Mouse (Mus musculus): ENCODE measurements around the gene Rabgap1l.

The Rabgap1l gene

DNA sequence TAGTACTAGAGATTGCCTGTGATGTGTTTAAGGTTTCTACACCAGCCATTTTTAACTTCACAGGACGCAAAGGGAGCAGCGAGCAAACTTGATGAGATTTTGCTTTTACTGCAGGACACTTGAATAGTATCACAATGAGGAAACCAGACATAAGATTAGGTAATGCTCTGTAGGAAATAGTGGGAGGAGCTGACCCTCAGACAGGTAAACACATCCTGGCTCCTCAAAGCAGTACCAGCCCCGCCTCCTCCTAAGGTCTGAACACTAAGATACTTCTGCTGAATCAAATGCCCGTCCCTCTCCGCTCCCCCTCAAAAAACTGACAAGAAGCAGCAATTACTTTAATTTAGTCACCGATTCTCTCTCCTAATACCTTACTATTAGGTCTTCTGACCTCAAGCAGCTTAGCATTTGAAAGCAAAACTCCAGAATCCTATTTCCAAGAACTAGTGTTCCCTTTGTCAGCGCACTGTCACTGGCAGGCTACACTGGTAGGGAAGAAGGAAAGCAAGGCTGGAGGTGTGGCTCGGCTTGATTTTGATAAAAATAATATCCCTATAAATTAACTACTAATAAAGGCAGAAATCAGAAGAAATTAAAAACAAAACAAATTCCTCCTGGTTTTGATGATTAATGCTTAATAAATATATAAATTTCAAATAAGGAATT lies 474.8 kb downstream of the Rabgap1l start:
- no peak for DNase-seq (ENCODE audit: low spot score in 2 of 2)

DNA sequence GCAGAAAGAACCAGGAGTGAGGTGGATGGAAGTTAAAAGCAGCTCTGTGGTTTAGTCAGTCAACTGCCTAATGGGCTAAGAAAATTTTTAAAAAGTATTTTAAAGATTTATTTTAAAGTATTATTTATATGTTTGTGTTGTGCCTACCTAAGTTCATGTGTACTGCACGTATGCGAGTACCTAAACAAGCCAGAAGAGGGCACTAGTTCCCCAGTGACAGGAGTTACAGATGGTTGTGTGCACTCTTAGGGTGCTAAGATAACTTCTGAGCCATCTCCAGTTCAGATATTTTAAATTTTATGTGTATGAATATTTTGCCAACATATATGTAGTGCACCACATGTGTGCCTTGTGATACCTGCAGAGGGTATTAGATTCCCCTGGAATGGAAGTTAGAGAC lies 476.8 kb downstream of the Rabgap1l start:
- no peak for DNase-seq (ENCODE audit: low spot score in 2 of 2)

DNA sequence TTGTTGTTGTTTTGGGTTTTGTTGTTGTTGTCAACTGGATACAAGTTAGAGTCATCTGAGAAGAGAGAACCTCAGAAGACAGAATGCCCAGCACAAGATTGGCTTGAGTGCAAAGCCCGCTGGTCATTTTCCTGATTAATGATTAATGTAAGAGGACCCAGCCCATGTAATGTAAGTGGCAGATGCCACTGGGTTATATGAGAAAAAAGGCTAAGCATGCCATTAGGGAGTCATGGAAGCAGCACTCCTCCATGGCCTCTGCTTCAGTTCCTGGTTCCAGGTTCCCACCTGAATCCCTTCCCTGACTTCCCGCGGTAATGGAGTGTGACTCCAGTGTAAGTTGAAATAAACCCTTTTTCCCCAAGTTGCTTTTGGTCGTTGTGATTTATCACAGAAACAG lies 480.4 kb downstream of the Rabgap1l start:
- DNase-seq (ENCODE audit: low spot score in 2 of 2): no peak

DNA sequence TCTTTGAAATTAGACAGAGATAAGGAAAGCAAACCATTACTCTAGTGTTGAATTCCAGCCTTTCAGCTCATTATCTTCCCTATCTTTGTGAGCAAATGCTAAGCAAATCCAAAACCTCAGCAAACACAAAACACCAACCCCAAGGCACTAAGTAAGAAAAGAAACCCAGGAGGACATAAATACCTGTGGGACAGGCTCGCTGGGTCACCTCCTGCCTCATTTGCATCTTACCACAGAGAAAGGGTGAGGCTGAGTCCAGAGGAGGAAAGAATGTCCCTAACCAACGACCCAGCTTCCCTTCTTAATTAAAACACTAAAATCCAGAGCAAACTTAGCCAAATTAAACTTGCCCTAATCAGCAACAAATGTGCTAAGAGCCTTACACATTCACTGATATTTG lies 481.1 kb downstream of the Rabgap1l start:
- DNase-seq (ENCODE audit: low spot score in 2 of 2): no peak

DNA sequence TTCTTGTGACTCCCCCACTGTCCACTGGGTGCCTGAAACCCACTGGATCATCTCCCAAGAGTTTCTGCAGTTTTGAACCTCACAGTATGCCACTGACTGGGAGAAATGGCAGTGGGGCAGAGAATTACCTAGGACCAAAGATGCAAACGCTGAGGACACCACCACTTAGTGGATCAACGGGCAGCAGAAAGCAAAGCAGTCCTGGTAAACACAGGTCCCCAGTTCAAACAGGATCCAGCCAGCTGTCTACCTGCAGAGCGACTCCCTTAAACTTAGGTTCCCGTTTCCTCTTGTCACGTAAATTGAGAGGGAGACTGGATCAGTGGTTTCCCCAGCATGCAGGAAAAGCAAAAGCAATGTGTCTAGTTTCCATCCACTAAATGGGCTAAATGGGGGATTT lies 483.1 kb downstream of the Rabgap1l start:
- no peak for DNase-seq (ENCODE audit: low spot score in 2 of 2)

DNA sequence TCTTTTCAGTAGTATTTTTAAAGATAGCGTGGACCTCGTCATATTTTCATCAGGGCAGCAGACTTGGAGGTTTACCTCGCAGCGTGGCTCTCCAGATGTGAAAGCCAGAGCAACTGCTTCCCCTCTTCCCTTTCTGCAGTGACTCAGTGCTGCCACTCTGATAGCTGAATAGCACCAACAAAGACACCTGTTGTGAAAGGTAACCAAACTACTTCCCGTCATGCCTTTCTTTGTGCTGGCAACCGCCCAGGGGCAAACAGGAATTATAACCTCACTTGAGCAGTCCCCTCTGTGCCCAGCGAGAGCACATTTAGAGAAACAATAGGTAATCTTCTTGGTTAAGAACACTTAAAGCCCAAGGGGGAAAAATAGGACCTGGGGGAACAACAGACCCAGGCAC lies 484.0 kb downstream of the Rabgap1l start:
- DNase-seq (ENCODE audit: low spot score in 2 of 2): no peak

DNA sequence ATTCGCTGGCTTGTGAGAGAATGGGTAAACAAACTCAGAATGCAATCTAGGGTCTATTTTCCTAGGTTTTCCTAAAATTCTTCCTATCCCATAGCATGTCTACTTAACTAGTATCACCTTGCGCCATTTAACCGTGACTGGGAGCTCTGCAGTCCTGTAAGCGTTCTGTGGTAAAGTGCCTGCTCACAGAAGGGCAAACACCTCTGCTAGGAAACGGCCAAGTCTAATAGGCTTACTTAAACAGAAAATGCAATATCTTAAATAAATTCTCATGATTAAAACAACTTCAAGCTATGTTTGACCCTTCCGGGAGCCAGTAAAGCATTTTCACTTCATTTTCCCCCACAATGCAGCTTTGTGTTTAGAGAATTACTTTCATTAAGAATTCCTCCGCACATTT lies 484.5 kb downstream of the Rabgap1l start:
- DNase-seq (ENCODE audit: low spot score in 2 of 2): no peak

DNA sequence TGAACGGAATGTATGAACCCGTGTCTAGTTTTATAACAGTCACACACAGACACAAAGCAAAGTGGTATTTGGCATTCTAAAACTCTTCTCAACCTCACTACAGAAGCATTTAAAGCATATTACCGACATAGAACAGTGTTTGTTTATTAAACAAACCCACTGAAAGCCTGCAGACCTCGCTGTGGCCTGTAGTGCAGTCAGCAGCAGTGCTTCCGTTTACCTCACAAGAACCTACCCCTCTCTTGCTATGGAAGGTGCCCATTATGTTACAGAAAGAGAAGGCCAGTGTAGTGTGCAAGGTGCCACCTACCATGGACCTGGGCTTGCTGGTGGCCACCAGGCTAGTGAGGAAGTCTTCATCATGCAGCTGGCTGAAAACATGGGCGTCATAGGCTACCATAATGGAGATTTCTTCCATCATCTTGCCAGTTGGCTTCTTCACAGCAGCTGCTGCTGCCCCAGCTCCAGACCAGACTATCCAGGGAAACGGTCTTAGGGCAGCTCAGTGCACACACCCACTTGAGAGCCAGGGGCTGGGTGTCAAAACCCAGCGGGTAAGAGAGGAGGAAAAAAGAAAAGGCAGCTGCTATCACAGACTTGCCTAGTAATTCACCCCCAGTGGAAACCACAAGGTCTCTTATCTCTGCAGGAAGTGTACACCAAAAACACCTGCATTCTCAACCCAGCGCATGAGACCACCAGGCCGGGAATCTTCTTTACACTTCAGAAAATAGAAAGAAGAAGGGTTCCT lies 486.0 kb downstream of the Rabgap1l start:
- DNase-seq (ENCODE audit: low spot score in 2 of 2): no peak

DNA sequence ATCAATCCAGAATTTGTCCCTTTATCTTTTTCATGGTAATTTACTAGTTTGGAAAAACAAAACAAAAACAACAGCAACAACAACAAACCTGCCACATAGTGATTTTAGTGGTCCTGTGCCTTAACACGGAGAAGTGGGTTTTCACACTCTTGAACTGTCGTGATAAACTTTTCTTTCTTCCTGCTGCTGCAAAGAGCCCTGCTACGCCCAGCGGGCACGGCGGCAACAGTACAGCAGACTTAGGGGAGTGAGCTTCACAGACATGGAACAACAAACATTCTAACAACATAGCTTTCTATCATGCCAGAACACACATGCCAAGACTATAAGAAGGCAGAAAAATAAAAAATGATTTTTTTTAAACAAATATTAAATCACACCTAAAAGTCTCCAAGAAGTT lies 486.7 kb downstream of the Rabgap1l start:
- DNase-seq (ENCODE audit: low spot score in 2 of 2): no peak

DNA sequence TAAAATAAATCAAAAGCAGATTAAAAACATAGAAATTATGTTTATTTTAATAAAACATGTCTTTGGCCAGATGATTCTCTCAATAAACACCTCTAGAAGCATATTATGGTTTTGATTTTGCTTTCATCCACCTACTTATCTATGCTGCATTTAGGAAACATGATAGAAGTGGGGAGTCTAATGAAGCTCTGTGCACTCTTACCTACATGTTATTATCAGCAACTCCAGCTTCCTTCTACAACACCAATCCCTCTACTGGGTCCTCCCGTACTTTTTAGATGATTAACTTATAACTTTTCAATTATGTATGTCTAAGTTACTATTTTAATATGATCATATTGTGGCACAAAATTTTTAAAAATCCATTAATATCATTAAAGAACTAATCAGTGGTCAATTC lies 487.2 kb downstream of the Rabgap1l start:
- no peak for DNase-seq (ENCODE audit: low spot score in 2 of 2)

DNA sequence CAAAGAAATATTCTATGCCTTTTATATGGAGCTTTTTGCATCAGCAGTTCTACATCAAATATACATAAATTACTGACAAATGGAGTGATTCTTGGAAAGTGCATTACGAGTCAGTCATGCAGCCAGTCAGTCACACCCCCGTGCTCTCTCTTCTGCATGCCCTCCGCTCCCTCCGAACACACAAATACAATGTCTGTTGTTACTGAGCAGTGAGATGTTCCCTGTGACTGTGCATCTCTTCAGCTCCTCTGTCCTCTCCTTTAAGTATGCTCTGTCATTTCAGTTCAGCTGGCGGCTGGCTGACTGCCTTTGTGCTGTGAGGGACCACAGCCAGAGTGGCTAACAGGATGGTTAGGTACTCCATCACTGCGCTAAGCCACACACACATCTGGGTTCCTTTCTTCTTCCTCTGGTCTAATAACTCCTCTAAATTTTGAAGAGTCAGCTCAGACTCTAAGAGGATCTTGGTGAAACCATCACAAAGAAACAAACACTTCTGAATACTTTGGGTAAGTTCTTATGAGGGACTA lies 488.0 kb downstream of the Rabgap1l start:
- no peak for DNase-seq (ENCODE audit: low spot score in 2 of 2)

DNA sequence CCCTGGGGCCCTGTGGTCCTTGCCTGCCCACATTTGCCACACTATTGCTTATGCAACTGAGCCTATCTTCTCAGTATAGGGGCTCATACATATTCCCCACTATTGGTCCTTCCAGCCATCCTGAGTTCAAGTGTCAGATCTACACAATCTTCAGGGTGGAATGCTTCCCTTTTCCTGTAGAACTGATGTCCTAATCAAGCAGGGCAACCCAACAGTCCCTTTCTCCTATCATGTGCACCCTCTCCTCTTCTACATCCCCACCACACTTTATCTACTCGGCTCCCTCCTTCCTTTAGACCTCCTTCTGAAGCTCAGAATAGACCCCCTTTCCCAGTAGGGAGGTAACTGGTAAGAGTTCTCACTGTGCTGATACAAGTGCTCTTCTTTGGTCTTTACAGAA lies 490.7 kb downstream of the Rabgap1l start:
- DNase-seq (ENCODE audit: low spot score in 2 of 2): no peak

DNA sequence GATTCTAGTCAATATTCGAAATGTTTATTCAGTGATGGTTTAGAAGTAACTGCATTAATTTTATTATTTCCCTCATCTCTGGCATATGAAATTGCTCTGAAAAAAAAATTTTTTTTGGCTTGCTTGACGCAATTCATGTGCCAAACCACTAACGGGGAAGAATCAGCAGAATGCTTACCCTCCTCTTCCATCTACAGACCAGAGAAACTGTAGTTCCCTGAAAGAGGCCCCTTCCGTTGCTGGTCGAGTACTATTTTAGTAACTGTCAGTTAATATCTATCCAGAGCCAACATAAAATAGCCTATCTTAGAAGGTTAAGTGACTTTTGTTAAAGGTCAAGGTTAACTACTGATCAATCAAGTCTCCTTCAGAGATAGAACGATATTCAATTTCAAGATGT lies 491.9 kb downstream of the Rabgap1l start:
- DNase-seq (ENCODE audit: low spot score in 2 of 2): no peak

DNA sequence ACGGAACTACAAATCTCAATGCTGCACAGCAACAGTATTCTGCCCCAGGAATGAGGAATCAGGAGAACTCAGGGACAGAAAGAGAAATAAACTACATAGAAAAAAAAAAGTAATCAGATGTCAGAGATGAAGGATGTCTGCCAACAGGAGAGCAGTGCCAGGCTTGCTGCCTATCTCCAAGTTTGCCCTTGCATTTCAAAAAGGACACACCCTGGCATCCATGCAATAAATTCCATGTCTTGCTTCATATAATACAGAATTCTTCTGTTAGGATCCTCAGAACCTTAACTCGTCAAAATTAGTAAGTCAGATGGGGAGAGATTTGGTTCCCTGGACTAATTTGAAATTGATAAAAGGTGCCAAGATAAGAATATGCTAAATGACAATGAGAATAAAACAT lies 492.3 kb downstream of the Rabgap1l start:
- no peak for DNase-seq (ENCODE audit: low spot score in 2 of 2)

DNA sequence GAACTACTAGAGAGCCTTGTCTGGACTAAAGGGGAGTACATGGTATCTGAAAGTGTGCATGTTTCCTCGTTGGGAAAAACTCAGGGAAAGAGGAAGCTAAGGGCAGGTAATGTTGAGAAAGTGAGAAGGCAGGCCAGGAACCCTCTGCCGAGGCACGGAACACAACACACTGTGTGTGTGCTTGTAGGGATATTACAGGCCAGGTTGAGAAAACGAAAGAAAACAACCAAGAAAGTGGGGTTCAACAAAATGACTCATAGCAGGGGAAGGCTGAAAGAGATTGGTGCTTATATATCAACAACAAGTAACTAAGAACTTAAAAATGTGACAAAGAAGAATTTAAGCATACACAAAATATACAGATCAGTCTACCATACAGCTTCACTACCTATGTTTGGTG lies 493.0 kb downstream of the Rabgap1l start:
- no peak for DNase-seq (ENCODE audit: low spot score in 2 of 2)

DNA sequence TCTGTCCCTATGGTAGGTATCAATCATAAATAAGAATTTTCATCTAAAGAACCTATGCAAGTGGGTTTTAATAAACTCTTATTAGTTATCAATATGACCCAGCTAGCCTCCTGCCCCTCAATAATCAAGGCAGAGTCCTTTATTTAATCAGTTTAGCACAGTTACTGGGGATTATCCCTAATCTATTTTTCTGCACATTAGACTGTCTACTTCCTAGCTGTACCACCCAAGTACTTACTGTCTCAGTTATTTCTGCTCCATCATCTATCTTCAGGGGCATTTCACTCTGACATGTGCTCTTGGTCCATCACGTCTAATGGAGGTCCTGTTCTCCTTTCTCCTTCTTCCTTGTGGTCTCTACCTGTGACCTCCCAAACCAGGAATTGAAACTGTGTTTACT lies 494.1 kb downstream of the Rabgap1l start:
- DNase-seq (ENCODE audit: low spot score in 2 of 2): no peak

DNA sequence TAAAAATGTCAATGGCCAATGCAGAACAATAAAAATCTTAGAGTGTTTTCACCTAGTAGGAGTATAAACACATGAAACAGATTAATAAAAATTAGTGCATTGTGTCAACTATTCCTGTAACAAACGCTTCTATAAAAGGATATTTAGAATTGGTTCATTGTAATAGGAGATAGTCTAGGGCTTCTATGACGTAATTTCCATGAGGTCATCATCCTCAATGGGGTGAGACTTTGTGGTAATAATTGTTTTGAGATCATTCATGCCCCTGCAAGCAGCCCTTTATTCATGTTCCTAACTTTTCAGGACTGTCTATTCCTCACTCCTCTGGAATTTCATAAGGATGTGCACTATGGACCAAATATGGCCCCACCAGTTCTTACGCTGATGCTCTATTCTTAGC lies 495.3 kb downstream of the Rabgap1l start:
- no peak for DNase-seq (ENCODE audit: low spot score in 2 of 2)

DNA sequence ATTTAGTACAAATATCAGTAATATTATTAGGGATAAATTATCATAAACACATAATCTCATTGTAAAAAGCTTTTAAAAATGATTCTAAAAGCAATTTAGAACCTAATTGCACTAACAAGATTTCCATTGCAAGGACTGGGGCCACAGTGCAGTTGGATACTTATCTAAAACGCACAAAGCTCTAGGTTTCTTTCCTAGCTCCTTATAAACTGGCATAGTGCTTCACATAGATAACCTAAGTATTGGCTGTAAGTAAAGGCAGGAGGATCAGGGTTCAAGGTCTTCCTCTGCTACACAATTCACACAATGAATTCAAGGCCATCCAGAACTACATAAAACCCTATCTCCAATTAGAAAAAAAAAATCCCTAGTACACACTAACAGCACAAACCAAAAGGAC lies 497.7 kb downstream of the Rabgap1l start:
- no peak for DNase-seq (ENCODE audit: low spot score in 2 of 2)

DNA sequence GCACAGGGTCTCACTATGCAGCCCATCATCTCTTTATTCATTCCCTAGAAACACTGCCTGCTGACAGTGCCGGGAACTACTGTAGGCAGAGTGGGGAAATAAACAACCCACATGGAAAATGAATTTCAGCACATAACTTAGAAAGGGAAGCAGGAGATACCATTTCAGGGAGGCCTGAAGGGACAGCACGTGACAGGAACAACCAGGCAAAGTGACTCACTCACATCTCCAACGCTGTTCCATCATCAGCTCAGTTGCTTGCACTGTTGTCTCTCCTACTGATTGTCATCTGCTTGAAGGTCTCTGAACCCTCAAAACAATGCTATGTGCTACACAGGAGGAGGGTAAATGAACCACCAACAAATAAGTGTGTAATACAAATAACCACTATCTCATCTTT lies 499.5 kb downstream of the Rabgap1l start:
- no peak for DNase-seq (ENCODE audit: low spot score in 2 of 2)

DNA sequence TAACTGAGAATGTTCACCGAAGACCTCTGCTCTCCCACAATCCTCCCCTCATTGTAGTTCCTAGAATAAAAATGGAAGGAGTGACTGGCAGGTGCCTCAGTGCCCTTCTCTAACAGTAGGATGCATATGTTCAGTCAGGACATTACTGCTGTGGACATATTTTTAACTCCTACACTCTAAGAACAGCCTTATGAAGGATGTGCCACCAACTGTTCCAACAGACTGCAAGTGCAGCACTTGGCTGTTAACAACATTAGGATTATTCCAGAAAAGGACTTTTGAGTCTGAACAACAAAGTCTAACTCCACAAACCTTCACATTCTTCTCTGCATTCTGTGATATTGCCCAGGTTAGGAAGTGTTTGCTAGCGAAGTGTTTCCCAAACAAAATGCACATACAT lies 501.0 kb downstream of the Rabgap1l start:
- DNase-seq (ENCODE audit: low spot score in 2 of 2): peak in 1 of 2 experiments; percentile 46

DNA sequence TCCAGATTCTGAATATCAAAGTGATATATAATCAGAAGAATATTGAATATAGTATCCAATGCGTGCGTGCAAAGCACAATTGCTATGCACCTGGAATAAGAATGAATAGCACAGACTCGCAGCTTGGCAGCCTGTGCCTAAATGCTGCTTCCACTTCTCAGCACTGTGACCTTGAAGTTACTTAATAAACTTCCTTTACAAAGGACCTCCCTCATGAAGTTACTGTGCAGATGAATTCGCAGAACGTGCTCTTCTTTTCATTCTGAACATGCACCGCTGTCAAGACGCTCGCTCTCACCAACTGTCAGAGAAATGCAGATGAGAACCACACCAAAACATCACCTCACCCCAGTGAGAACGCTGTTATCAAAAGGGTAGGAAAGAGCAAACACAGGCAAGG lies 502.8 kb downstream of the Rabgap1l start:
- no peak for DNase-seq (ENCODE audit: low spot score in 2 of 2)

DNA sequence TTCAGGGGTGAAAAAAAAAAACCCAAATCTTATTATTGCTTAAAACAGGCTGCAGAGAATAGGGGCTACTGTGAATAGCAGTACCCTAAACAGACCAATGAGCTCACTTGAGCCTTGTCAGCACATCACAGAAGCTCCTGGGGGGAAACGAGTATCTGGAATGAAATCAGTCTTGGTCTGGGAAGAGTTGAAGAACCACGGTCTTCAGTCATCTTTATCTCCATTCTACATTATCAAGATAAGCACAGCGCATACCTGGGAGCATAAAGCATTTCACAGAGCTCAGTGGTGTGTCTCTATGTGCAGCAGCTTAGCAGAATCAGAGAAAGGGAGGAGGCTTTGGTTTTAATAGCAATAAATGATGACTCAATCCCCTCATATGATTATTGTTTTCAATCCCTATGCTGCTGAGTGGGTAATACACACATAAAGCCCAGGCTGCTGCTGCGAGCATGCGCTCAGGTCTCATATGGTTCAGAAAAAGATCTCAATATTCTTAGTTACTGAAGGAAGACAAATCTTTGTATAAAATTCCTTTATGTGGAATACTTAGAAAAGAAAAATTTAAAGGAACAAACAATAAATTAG lies 505.9 kb downstream of the Rabgap1l start:
- DNase-seq (ENCODE audit: low spot score in 2 of 2): no peak
